Mouse (Mus musculus): ENCODE measurements at regions not wholly inside any gene's neighbourhood (a gene's known extent, or its start where the extent isn't known, plus 50 kb on each side); places are given as distances from the start of the nearest gene placed in this dataset.
A peak's percentile ranks its signal among the peaks of the same experiment; 100 is the strongest.

- DNase-seq (ENCODE audit: low spot score): no peak
These were observed 131.2 kb downstream of the Ptbp2 start for GRCm38 (mm10) chr3:119653007-119653565.

GRCm38 (mm10) chr3:119638633-119639032, 145.6 kb downstream of the Ptbp2 start:
- DNase-seq (ENCODE audit: low spot score): no peak

DNA sequence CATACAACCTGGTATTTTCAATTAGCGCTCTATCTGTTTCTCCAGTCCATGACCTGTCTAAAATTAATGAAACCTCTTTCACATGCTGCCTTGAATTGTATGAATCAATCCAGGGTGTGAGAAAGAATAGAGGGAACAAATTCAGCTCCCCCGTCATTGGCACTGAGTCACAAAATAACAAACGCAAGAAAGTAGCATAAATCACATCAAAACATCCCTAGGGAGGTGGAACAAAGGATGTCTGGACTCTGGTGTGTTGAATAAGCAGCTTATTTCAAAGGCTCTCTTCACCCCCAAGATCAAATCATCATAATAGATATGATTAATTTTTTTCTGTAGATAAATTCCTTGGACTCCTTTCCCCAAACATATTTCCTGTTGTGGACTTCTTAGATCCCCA, 148.6 kb downstream of the Ptbp2 start:
- no peak for DNase-seq (ENCODE audit: low spot score)

GRCm38 (mm10) chr3:119633516-119633915, 150.8 kb downstream of the Ptbp2 start:
- DNase-seq (ENCODE audit: low spot score): no peak

GRCm38 (mm10) chr3:119606116-119606515, 178.2 kb downstream of the Ptbp2 start:
- DNase-seq (ENCODE audit: low spot score): peak; percentile 2

DNA sequence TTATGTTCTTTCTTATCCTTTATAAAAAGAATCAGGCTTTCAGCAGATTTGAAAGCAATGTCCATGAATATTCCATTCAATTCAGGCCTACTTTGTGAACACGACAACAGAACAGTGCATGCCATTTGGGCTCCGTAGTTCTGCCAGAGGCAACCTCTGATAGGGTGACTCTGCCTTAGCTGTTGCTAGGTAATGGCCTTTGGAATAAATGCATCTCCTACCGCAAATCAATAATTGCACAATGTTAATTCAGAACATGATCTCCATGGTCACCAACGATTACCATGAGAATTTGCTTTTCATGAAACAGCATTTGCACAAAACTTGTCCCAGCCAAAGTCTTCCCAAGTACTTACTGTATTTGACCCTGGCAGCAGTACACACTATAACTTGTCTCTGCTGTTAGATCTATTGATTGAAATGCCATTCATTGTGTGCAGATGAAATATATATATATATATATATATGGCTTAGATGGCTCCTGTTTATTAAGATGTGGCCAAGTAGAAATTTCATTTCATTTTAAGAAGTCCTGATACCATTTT, 195.3 kb downstream of the Ptbp2 start:
- DNase-seq (ENCODE audit: low spot score): peak; percentile 3

- no peak for DNase-seq (ENCODE audit: low spot score)
These were observed 196.3 kb downstream of the Ptbp2 start for GRCm38 (mm10) chr3:119587971-119588370.

DNA sequence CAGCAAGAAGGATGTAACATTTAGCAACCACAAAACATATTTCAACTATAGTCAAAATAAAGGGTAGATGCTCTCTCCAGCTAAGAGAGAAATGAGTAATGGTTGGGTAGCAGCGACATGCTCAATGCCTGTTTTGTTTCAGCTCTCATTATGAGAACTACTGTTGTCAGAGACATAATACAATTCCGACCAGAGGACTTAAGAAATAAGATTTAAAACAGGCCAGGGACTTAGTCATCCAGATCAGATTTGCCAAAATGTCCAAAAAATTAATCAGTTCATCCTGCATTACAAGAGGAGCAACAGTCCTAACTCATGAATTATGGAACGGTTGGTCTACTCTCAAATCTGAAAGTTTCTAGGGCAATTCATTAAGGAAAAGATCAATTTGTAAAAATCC, 208.8 kb downstream of the Ptbp2 start:
- DNase-seq (ENCODE audit: low spot score): no peak

DNA sequence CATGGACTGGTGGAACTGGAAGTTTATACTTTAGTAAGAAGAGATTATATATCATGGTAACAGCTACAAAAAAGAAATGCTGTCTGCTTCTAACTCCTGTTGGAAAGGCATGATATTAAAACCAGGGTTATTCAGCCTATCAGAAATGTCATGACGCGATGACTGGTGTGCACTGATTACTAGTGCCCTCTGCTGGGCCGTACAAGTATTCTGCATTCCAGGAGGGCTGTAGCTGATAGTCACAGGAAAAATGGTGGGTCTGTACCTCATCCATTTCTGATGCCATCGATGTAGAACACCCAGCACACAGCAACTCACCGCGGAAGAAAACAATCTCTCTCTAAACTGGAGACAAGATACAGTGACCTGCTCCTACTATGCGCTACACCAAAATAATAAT, 246.4 kb downstream of the Ptbp2 start:
- DNase-seq (ENCODE audit: low spot score): no peak

GRCm38 (mm10) chr3:119524510-119525123, 259.6 kb downstream of the Ptbp2 start:
- DNase-seq (ENCODE audit: low spot score): no peak

DNA sequence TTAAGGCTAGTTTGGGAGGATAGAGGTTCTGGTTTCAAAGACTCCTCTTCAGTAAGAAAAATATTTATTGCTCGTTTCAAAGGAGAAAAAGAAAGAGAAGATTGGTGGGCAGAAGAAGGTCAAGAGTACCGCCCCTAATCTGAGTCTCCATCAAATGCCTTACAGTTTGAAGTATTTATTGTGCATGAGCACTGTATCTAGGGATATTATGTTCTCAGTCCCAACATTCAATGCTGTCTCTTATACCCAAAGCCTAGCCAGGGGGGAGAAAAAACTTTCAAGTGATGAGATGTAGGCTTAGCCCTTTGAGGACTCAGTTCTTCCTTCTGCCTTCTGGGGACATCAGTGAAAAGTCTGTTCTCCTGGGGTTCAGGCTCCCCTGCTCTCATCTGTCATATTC, 271.7 kb downstream of the Ptbp2 start:
- DNase-seq (ENCODE audit: low spot score): no peak

- DNase-seq (ENCODE audit: low spot score): no peak
These were observed 275.1 kb downstream of the Ptbp2 start for GRCm38 (mm10) chr3:119509132-119509531.

DNA sequence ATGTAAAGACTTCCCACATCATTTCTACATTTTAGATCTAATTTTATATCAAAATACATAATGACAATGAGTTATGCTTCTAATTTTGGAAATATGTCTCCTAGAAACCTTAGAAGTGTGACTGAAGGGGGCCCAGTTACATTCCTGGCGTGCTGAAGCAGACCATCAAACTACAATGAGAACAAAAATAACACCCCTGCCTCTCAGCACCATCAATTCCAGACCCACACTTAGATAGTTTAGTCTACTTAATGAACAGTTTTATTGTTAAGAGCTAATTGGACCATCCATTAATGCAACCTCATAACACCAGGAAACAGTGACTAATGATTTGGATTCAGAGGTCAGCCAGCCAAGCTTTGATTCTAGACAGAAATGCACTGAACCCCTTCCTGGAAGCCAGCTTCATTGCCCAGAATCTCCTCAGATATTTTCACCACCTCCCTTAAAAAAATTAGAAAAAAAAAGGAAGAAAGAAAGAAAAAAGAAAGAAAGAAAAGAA, 280.7 kb downstream of the Ptbp2 start:
- DNase-seq (ENCODE audit: low spot score): no peak

DNA sequence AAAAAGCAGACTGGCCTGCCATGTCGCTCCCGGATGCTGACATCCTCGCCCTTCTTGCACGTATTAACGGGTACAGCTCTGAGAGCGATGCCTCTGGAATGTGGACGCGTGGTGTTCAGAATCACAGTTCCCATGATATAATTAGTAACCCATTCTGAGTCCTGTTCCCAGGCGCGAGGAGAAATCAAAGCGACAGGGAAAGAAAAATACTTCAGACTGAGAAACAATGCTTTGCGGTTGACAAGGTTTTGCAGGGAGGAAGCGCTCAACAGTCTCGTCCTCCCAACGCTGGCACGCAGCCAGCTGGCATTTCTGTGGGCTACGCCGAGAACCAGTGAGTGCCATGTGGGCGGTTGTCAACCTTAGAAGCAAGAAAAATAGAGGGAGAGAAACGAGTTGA, 285.6 kb downstream of the Ptbp2 start:
- DNase-seq (ENCODE audit: low spot score): peak; percentile 75

- no peak for DNase-seq (ENCODE audit: low spot score)
These were observed 286.4 kb downstream of the Ptbp2 start for GRCm38 (mm10) chr3:119497880-119498279.

- DNase-seq (ENCODE audit: low spot score): no peak
These were observed 289.7 kb downstream of the Ptbp2 start for GRCm38 (mm10) chr3:119494580-119494979.

DNA sequence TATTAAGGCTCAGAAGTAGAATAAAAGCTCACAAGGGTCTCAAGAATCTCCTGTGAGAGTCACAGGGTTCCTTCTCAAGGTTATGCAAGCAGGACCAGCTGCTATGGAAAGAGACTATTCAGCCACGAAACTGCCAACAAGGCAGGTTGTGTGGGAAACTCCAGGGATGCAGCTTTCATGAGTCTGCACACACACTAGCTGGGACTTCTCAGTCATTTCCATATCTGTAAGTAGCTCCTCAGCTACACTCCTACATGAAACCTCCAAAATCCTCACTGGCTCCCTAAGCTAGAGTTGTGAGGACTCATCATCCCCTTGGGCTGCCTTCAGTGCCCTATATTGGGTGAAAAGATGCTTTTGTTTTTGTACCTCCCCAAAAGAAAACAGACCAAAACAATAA, 291.6 kb downstream of the Ptbp2 start:
- no peak for DNase-seq (ENCODE audit: low spot score)

DNA sequence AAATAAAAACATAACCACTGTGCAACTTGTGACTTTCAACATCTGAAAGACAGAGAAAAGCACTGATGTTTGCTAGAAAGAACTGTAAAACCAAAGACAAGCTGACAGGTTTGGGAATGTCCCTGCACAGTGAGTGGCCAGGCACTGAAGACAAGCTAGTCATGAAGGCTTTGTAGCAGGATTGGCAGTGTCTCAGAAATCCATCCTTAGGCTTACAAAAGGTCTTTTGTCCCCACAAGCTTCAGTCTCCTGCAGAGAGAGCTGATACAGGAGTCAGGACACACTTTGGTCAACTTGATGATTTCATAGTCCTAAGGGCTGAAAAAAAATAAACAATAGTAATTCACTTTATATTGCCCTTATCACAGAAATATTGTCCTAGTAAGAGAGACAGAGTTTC, 294.9 kb downstream of the Ptbp2 start:
- no peak for DNase-seq (ENCODE audit: low spot score)
